Mouse (Mus musculus): ENCODE results near the gene Pwwp2b.

The Pwwp2b gene

GRCm38 (mm10) chr7:139224070-139224469 is 24.2 kb upstream of the Pwwp2b start:
- no peak for DNase-seq (ENCODE audit: low read depth, low spot score)

- no peak for DNase-seq (ENCODE audit: low read depth, low spot score)
Observed at GRCm38 (mm10) chr7:139224725-139225124, 23.6 kb upstream of the Pwwp2b start.

- no peak for DNase-seq (ENCODE audit: low read depth, low spot score)
Observed at GRCm38 (mm10) chr7:139226416-139226815, 21.9 kb upstream of the Pwwp2b start.

- no peak for DNase-seq (ENCODE audit: low read depth, low spot score)
Observed at GRCm38 (mm10) chr7:139228447-139229171, 19.7 kb upstream of the Pwwp2b start.

GRCm38 (mm10) chr7:139229837-139230236 is 18.4 kb upstream of the Pwwp2b start:
- no peak for DNase-seq (ENCODE audit: low read depth, low spot score)

- no peak for DNase-seq (ENCODE audit: low read depth, low spot score)
Observed at GRCm38 (mm10) chr7:139230241-139230640, 18.0 kb upstream of the Pwwp2b start.

GRCm38 (mm10) chr7:139233714-139234113 is 14.6 kb upstream of the Pwwp2b start:
- DNase-seq (ENCODE audit: low read depth, low spot score): peak; percentile 94

- DNase-seq (ENCODE audit: low read depth, low spot score): peak; percentile 68
Observed at GRCm38 (mm10) chr7:139234426-139235188, 13.7 kb upstream of the Pwwp2b start.

- no peak for DNase-seq (ENCODE audit: low read depth, low spot score)
Observed at GRCm38 (mm10) chr7:139235651-139236358, 12.5 kb upstream of the Pwwp2b start.

GRCm38 (mm10) chr7:139239432-139239831 is 8.8 kb upstream of the Pwwp2b start:
- no peak for DNase-seq (ENCODE audit: low read depth, low spot score)

- peak; percentile 46 for DNase-seq (ENCODE audit: low read depth, low spot score)
Observed at GRCm38 (mm10) chr7:139246086-139246485, 2.2 kb upstream of the Pwwp2b start.

GRCm38 (mm10) chr7:139246931-139247880 is 1.1 kb upstream of the Pwwp2b start:
- DNase-seq (ENCODE audit: low read depth, low spot score): peak; percentile 73

GRCm38 (mm10) chr7:139248615-139249405 is 528 bp downstream of the Pwwp2b start:
- DNase-seq (ENCODE audit: low read depth, low spot score): peak; percentile 30

GRCm38 (mm10) chr7:139249406-139250210 is 1.3 kb downstream of the Pwwp2b start:
- DNase-seq (ENCODE audit: low read depth, low spot score): peak; percentile 64

- peak; percentile 53 for DNase-seq (ENCODE audit: low read depth, low spot score)
Observed at GRCm38 (mm10) chr7:139251881-139252301, 3.6 kb downstream of the Pwwp2b start.

- no peak for DNase-seq (ENCODE audit: low read depth, low spot score)
Observed at GRCm38 (mm10) chr7:139252566-139252965, 4.3 kb downstream of the Pwwp2b start.

- no peak for DNase-seq (ENCODE audit: low read depth, low spot score)
Observed at GRCm38 (mm10) chr7:139252986-139253385, 4.7 kb downstream of the Pwwp2b start.

- DNase-seq (ENCODE audit: low read depth, low spot score): no peak
Observed at GRCm38 (mm10) chr7:139253462-139253861, 5.2 kb downstream of the Pwwp2b start.

- DNase-seq (ENCODE audit: low read depth, low spot score): no peak
Observed at GRCm38 (mm10) chr7:139254626-139255025, 6.3 kb downstream of the Pwwp2b start.

Measured in brain, adult 2 months (tissue).